Mouse (Mus musculus) spleen, postnatal 36 days (tissue): Measurements from ENCODE around the gene Cntnap2.

Source experiments
- DNase-seq, 2 experiments: peaks; one replicate each; pipeline ENCODE4 v3.0.0; 2022; ENCODE audit warnings: low spot score in 2 of 2, mixed read lengths in 1 of 2

The Cntnap2 gene

DNA sequence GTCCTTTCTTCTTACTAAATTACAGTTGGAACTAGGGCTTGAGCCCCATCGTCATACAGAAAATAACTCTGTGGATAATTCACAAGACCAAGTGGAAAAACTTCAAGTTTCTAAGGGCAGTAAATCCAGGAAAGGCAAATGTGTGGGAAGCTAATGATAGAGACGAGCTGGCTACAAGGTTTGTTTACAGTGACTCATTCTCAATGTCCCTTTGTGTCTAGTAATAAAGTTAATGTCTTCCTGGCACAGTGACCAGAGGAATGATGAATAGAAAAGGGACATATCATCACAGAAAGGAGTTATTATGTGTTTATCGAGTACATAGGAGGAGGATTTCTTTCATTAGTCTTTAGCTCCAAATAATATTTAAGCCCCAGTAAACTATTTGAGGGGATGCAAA lies 828.7 kb downstream of the Cntnap2 start:
- no peak for DNase-seq

- DNase-seq, result no peak
Measured at GRCm38 (mm10) chr6:45938263-45938662, 879.1 kb downstream of the Cntnap2 start.

DNA sequence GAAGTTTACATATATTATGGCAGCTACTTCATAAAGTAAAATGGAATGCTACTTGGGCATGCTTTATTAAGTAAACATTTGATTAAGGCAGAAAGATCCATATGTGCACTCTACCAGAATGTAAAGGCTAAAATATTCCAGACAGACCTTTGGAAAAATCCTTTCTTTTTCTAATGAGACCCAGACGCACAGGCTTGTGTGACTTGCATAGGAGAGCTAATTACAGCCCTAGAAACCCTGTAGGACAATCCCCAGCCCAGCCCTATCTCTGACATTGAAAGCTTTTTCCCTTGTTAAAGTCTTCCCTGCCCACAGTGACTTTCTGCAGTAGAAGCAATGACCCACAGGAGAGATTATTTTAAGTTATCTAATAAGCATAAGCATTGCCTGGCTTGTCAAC lies 879.6 kb downstream of the Cntnap2 start:
- DNase-seq, result no peak

- DNase-seq, result no peak
Measured at GRCm38 (mm10) chr6:45945144-45945985, 886.2 kb downstream of the Cntnap2 start.

- DNase-seq, result no peak
Measured at GRCm38 (mm10) chr6:45954773-45955172, 895.6 kb downstream of the Cntnap2 start.

DNA sequence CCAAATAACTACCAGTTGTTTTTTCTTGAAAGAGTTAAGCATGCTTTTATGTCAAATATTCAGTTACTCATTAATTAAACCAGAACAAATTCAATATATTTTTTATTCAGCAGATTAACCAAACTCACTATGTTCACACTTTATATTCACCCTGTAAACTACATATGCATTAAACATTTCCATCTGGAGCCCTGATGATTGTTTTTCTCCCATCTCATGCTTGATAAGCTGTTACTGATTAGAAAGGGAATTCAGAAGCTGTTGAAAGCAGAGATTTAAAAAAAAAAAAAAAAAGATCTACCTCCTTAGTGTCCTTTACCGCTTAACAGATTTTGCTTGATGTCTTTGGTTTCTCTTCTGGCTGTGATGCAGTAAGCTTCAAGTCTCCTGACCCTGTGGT lies 905.3 kb downstream of the Cntnap2 start:
- DNase-seq, result no peak

- DNase-seq, result no peak
Measured at GRCm38 (mm10) chr6:45974471-45975154, 915.5 kb downstream of the Cntnap2 start.

DNA sequence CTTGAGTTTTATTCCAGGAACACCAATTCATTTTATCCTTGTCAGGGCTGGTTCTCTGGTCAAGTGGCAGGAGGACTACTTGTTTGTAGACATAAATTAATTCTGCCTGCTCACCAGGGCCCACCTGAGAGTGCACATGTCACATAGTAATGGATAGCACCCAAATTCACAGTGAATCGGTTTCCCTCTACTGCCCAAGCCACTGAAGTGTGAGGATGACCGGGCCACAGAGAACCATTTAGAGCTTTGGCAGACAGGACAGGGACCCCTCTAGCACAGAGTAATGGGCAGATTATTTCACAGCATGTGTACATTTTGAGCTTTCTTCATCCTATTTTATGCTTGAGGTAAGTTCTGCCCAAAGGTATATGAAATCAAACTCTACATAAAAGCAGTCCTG lies 920.0 kb downstream of the Cntnap2 start:
- DNase-seq, result no peak

DNA sequence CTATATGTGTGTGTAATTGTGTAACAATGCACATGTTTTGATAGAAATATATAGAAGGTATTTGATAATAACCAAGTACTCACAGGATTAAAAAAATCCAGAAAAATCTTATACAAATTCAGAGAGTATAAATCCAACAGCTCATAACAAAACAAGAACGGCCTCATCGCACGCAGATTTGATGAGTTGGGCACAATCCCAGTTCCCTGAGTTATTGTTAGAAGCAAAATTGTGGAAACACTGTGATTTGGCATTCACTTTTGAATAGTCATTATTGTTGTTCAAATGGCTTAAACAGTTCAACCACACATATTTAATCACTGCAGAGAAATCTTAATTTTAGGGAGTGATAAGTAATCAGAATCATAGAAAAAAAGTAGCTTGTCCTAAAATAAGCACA lies 928.9 kb downstream of the Cntnap2 start:
- no peak for DNase-seq

DNA sequence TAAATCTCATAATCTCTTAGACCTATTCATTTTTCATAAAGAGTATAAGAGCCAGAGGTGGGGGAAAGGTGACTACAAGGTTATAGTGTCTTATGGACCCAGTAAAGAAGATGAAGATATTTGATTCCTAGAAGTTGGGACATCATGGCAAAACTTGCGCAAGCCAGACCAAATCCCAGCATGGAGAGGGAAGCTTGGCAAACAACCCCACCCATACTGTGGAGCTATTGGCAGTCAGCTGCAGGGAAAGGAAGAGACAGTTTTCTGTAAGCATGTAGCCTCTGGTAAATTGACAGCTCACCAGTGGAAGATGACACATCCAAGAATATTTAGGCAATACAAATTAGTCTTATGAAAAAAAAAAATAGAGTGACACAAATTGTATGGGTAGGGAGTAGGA lies 931.9 kb downstream of the Cntnap2 start:
- no peak for DNase-seq

- DNase-seq, result no peak
Measured at GRCm38 (mm10) chr6:46022515-46023143, 963.5 kb downstream of the Cntnap2 start.

DNA sequence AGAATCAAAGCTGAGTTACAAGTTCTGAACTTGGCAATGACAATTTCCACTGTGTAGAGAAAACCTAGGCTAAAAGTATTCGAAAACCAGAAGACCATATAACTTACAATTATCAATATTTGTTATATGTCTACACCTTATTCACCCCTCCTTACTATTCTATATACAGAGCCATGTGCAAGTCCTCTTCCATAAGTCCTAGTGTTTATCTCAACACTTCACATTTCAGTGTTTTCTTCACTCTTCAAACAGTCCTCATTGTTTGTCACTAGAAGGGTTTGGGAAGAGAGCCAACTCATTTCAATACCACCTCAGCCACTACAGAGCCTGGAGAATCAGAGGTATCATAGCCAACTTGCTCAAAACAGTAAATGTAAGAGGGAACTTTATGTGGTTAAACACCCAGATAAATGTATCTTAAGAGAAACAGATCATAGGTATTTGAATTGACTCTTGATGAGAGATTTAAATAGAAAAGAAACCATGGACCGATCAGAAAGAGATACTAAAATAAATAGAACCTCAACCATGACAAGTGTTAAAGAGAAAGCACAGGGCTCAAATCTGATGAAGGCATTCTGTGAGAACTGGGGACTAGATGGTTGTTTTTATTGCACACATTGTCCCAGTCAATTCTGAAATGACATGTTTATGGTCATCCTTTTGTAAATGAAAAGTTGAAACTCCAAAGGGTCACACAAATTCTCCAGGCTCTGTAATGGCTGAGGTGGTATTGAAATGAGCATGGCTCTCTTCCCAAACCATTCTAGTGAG lies 972.9 kb downstream of the Cntnap2 start:
- DNase-seq, result no peak

- no peak for DNase-seq
Measured at GRCm38 (mm10) chr6:46033108-46033507, 974.0 kb downstream of the Cntnap2 start.

DNA sequence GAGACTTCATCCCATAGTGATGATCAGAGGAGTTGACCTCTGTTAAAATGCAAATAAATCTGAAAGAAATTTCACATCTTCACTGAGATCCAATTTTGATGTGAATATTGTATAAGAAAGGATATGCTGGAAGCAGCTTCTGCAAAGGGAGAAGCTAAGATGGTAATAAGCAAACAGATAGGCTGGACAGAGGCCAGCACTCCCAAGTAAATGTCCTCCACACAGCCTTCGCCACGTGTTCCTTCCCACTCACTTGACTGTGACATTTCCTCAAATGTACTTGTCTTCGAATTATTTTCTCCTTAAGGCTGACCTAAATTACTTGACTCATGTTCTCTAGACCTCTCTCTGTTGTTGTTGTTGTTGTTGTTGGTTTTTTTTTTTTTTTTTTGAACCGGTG lies 981.5 kb downstream of the Cntnap2 start:
- no peak for DNase-seq

GRCm38 (mm10) chr6:46080236-46080635 lies 1021.1 kb downstream of the Cntnap2 start:
- DNase-seq, result no peak

DNA sequence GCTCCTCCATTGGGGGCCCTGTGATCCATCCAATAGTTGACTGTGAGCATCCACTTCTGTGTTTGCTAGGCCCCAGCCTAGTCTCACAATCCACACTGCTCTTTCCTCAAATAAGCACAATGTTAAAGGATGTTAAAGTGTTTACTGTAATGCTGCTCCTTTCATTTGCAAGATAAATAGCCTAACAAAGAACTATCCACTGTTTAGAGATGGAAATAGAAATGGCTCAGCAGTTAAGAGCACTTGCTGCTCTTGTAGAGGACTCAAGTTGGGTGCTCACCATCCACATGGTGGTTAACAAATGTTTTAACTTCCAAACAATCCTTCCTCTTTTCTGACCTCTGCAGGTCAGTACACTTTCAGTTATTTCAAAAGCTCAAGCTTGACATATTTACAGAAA lies 1022.3 kb downstream of the Cntnap2 start:
- DNase-seq, result no peak

GRCm38 (mm10) chr6:46143189-46143841 lies 1084.2 kb downstream of the Cntnap2 start:
- DNase-seq, result no peak

DNA sequence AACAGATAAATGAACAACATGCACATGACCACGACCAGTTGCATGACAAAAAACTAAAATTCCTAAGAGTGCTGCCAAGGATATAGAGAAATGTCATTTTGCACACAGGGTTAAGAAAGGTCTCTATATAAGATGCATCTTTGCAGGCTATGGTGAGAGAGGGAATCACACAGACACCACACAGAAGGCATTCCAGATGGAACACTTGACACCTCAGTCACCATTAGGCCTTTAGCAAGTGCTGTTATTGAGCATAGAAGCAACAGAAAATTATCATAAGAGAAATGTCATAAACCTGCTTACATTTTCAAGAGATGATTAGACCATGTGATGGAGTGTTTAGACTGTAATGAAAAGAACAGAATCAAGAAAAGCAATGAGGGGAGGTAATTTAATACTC lies 1107.7 kb downstream of the Cntnap2 start:
- DNase-seq, result no peak

- no peak for DNase-seq
Measured at GRCm38 (mm10) chr6:46197298-46197697, 1138.1 kb downstream of the Cntnap2 start.

DNA sequence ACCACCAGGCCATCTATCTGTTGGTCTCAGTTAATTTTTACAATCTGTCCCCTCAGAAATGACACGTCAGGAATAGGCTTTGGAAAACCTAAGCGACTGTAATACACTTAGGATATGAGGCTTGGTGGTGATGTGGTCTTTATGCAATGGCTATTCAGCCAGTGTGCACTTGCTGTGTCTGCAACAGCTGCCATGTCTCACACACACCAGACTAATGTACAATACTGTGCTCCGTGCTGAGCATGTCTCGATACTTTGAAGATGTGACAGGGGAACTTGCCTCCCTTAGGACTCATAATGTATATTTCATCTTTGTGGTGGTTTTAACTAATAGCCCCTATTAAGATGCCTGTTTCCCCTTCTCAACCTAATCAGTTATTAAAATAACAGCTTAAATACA lies 1142.7 kb downstream of the Cntnap2 start:
- no peak for DNase-seq

- DNase-seq, result no peak
Measured at GRCm38 (mm10) chr6:46205531-46205930, 1146.4 kb downstream of the Cntnap2 start.
